Mouse (Mus musculus) erythroblast, embryonic 14.5 days (primary cell): ENCODE measurements around the gene Dpysl5.

Experiments
- GATA1 ChIP-seq: IDR thresholded peaks from 2 replicates; pipeline ENCODE4 v1.6.1; 2012; ENCODE audit warnings: low read length, inconsistent platforms, mixed read lengths
- TAL1 ChIP-seq: IDR thresholded peaks from 3 replicates; pipeline ENCODE4 v1.6.1; 2012; ENCODE audit warnings: low read length, inconsistent platforms, mixed read lengths

GRCm38 (mm10) chr5:30824124-30824988, 113.0 kb downstream of the Dpysl5 start:
- TF ChIP-seq TAL1 (no peak), GATA1 (no peak)
